Mouse (Mus musculus) midbrain, embryonic 14.5 days (tissue): ENCODE measurements around the gene Gm27021. TPM values are rescaled to one million over a fixed set of nuclear protein-coding genes. Genes with fewer than 3 reads are reported as not detected.
A peak's percentile ranks its signal among the peaks of the same experiment; 100 is the strongest.

Source experiments
- ATAC-seq: fragments of 200-750 bp; cut with Nextera tagmentation; 2 replicates; pipeline ENCODE4 v1.8.0; 2017; ENCODE audit warnings: moderate number of reproducible peaks, moderate library complexity; ENCODE audit not compliant: low FRiP score, low TSS enrichment
- DNase-seq: peaks from one replicate; pipeline ENCODE4 v3.0.0-alpha.2; 2015
- H3K27ac ChIP-seq: fragments of 300-500 bp; sonication (generic); replicated peaks from 2 replicates; pipeline ENCODE4 v1.5.1; 2014; ENCODE audit warnings: mild to moderate bottlenecking, low read depth, low read length, moderate library complexity
- H3K27me3 ChIP-seq: fragments of 300-500 bp; sonication (generic); 2 replicates; pipeline ENCODE4 v1.6.1; 2014; ENCODE audit warnings: low read length, control low read depth, mixed read lengths; ENCODE audit not compliant: control insufficient read depth, insufficient read depth
- H3K36me3 ChIP-seq: fragments of 300-500 bp; sonication (generic); 2 replicates; pipeline ENCODE4 v1.6.1; 2014; ENCODE audit warnings: low read length, control low read depth; ENCODE audit not compliant: control insufficient read depth, insufficient read depth
- H3K4me1 ChIP-seq: fragments of 300-500 bp; sonication (generic); 2 replicates; pipeline ENCODE4 v1.6.1; 2014; ENCODE audit warnings: mild to moderate bottlenecking, antibody characterized with exemption, low read length, control low read depth; ENCODE audit not compliant: control insufficient read depth, insufficient read depth
- H3K4me2 ChIP-seq: fragments of 300-500 bp; sonication (generic); 2 replicates; pipeline ENCODE4 v1.6.1; 2014; ENCODE audit warnings: mild to moderate bottlenecking, low read length, moderate library complexity
- H3K4me3 ChIP-seq: fragments of 300-500 bp; sonication (generic); replicated peaks from 2 replicates; pipeline ENCODE4 v1.5.1; 2014; ENCODE audit warnings: low read depth, low read length
- H3K9ac ChIP-seq: fragments of 300-500 bp; sonication (generic); replicated peaks from 2 replicates; pipeline ENCODE4 v1.6.1; 2014; ENCODE audit warnings: mild to moderate bottlenecking, low read length, moderate library complexity
- H3K9me3 ChIP-seq: fragments of 300-500 bp; sonication (generic); 2 replicates; pipeline ENCODE4 v1.6.1; 2016; ENCODE audit warnings: low read length, control low read depth, mixed read lengths; ENCODE audit not compliant: control insufficient read depth
- WGBS: fragments of 180-500 bp; shearing (Covaris S2); extraction: QIAGEN DNeasy Blood & Tissue Kit; methylation state at CpG from one replicate; pipeline ENCODE4 v1.1.7; 2014; 5-methylcytosine and 5-hydroxymethylcytosine counted together
- polyA plus RNA-seq: library from polyadenylated mRNA; unstranded; fragments of >200 nt; fragmentation: Nextera tagmentation; extraction: Ambion mirVana; gene quantifications from 2 replicates; pipeline ENCODE4 v1.2.1, GENCODE M21; 2014

The Gm27021 gene
- polyA plus RNA-seq, 1 experiment from 2014 or later, result 5.1 TPM

DNA sequence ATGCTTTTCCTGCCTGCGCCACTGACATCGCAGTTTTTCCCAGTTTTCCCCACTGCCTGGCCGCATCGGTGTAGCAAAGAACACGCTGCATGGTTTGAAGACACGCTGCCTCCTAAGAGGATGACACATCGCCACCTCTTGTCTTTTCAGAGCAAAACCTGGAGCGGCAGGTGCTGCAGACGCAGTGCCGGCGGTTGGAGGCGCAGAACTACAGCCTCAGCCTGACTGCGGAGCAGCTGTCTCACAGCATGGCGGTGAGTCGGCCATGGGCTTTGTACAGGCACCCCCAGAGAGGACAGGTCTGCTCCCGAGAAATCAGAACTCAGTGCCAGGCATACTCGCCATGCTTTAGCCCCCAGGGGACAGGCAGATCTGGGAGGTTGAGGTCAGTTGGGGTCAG, 90.1 kb downstream of the Gm27021 start:
- no peaks in the 10 kb centered on the region for H3K4me1 ChIP-seq
- WGBS, result 82% methylated on average over 17 of the region's 17 CpGs
- H3K9ac ChIP-seq, result no peak overlapping the region
- no peaks in the 10 kb centered on the region for H3K27me3 ChIP-seq
- no peak for ATAC-seq
- H3K4me3 ChIP-seq, result no peak overlapping the region
- H3K9me3 ChIP-seq, result no peaks in the 10 kb centered on the region
- peaks cover 92% of the 10 kb centered on the region for H3K36me3 ChIP-seq
- H3K4me2 ChIP-seq, result no peak overlapping the region
- no peak for DNase-seq
- H3K27ac ChIP-seq, result 0 out of 2 replicates have a peak overlapping the region, but pooled peaks have one; percentile 3

DNA sequence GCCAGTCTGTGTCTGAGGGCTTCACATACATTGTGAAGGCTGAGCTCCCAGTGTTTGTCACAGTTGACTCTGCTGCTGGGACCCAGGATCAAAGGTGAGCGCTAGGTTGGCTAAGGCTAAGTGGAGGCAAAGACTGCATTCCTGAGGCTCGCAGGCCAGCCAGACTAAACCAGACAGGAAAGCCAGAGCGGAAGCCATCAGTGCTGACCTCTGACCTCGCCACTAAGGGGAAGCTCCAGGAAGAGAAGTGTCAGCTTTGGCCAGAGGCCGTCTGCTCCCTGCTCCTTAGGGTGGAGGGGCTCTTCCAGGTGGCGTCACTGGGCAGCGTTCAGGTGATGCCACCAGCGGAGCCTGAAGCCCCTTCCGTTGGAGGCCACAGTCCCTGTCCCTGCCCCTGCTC, 92.1 kb downstream of the Gm27021 start:
- no peaks in the 10 kb centered on the region for H3K9me3 ChIP-seq
- no peaks in the 10 kb centered on the region for H3K27me3 ChIP-seq
- DNase-seq (no peak), ATAC-seq (no peak)
- no peak overlapping the region for H3K4me3 ChIP-seq
- H3K9ac ChIP-seq, result no peak overlapping the region
- H3K4me1 ChIP-seq, result no peaks in the 10 kb centered on the region
- H3K4me2 ChIP-seq, result no peak overlapping the region
- H3K27ac ChIP-seq, result no peak overlapping the region
- peaks cover 99% of the 10 kb centered on the region for H3K36me3 ChIP-seq
- WGBS, result 54% methylated on average over 9 of the region's 9 CpGs

DNA sequence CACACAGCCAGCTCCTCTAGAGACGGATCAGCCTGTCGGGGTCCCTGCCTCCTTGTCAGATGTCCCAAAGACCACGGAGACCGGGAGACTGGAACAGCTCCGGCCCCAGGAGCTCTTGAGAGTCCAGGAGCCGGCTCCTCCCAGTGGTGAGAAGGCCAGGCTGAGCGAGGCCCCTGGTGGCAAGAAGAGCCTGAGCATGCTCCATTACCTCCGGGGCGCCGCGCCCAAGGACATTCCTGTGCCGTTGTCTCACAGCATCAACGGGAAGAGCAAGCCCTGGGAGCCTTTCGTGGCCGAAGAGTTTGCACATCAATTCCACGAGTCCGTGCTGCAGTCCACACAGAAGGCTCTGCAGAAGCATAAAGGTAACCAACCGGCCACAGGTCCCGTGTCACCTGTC, 92.9 kb downstream of the Gm27021 start:
- Histone ChIP-seq H3K4me2 (no peak overlapping the region), H3K36me3 (peaks cover 94% of the 10 kb centered on the region), H3K9ac (no peak overlapping the region), H3K9me3 (no peaks in the 10 kb centered on the region), H3K27ac (no peak overlapping the region), H3K4me3 (no peak overlapping the region), H3K4me1 (no peaks in the 10 kb centered on the region), H3K27me3 (no peaks in the 10 kb centered on the region)
- DNase-seq (no peak), ATAC-seq (no peak)
- 76% methylated on average over 19 of the region's 19 CpGs for WGBS

DNA sequence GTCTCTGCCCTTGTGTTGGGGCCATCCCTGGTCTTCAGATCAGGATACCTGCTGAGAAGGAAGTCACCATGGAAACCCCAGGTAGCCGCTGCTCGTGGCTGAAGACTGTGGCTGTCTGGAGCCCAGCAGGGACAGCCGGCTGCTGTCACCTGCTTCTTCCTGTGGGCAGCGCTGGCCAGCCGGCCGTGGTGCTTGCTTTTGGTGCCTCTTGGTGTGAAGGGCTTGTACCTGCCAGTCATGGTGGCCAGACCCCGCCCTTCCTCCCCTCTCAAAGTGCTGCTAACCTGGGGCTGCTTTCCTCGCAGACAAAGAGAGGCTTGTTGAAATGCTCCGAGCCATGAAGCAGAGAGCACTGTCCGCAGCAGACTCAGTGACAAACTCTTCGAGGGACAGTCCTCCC, 94.0 kb downstream of the Gm27021 start:
- peaks cover 94% of the 10 kb centered on the region for H3K36me3 ChIP-seq
- WGBS, result 62% methylated on average over 11 of the region's 11 CpGs
- H3K9me3 ChIP-seq, result no peaks in the 10 kb centered on the region
- no peak overlapping the region for H3K9ac ChIP-seq
- ATAC-seq (no peak), DNase-seq (no peak)
- no peak overlapping the region for H3K4me2 ChIP-seq
- no peak overlapping the region for H3K4me3 ChIP-seq
- H3K27ac ChIP-seq, result no peak overlapping the region
- no peaks in the 10 kb centered on the region for H3K27me3 ChIP-seq
- no peaks in the 10 kb centered on the region for H3K4me1 ChIP-seq

DNA sequence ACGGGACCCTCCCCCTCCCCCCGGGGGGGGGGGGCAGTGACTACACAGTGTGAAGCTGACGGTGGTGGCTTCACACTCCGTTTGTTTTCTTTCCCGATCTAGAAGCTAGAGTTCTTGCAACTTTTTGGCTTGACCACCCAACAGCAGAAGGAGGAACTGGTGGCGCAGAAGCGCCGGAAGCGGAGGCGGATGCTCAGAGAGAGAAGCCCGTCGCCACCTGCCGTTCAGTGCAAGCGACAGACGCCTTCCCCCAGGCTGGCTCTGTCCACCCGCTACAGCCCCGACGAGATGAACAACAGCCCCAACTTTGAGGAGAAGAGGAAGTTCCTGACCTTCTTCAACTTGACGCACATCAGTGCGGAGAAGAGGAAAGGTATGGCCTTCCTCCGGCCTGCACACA, 95.3 kb downstream of the Gm27021 start:
- Histone ChIP-seq H3K4me2 (no peak overlapping the region), H3K4me3 (no peak overlapping the region), H3K9me3 (no peaks in the 10 kb centered on the region), H3K4me1 (no peaks in the 10 kb centered on the region), H3K27ac (no peak overlapping the region), H3K27me3 (no peaks in the 10 kb centered on the region), H3K9ac (no peak overlapping the region), H3K36me3 (peaks cover 94% of the 10 kb centered on the region)
- 78% methylated on average over 21 of the region's 21 CpGs for WGBS
- DNase-seq (no peak), ATAC-seq (no peak)

DNA sequence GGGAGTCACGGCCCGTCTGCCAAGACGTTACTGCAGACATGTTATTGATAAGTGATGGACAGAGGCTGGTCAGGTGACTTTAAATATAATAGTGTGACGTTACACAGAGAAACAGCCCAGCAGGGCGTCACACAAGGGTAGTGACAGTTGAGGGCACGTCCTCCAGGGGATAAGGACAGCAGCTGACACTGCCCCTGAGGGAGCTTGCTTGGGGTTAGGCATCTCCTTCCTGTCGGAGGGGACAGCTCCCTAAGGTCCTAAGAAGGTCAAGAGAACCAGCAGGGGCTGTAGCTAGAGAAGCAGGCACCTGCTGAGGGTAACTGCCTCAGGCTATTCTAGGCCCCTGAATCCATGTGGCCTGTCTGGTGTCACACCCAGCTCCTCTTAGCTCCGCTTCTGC, 96.3 kb downstream of the Gm27021 start:
- WGBS, result 73% methylated on average over 8 of the region's 8 CpGs
- Histone ChIP-seq H3K4me1 (0 out of 2 replicates have a peak, but pooled peaks cover 3% of the 10 kb centered on the region), H3K27me3 (no peaks in the 10 kb centered on the region), H3K9me3 (no peaks in the 10 kb centered on the region), H3K27ac (no peak overlapping the region), H3K9ac (no peak overlapping the region), H3K36me3 (peaks cover 94% of the 10 kb centered on the region), H3K4me2 (no peak overlapping the region), H3K4me3 (no peak overlapping the region)
- DNase-seq (no peak), ATAC-seq (no peak)

DNA sequence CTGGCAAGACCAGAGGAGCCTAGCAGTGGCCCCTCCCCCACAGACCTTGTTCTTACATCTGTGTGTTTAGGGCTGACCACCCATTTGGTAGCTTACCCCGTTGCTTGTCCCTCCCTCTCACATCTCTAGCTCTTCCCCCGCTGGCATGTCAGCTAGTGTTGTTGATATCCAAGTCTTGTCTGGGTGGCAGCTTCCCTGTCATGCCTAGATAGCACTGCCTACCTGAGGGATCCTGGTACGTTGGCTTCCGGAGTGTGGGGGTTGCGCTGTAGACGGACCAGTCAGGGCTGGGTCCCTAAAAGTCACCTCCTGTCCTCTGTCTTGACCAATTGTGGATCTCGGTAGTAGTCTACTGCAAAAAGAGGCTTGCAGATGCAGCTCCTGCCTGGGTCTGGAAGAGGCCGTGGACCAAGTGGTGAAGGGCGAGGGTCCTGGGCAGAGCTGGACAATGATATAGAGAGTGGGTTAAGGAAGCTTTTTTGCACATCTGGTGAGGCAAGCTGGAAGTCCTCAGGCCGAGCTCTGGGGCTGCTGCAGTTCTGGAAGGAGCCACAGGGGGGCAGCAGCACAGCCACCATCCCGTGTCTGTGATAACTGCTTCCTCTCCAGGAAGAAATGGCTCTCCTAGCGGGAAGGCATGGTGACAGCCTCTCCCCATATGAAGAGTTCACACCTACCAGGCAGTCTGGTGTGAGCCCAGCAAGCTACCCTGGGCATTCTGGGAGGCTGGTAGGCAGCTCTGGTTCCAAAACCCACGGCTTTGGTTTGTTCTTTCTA, 97.8 kb downstream of the Gm27021 start:
- Histone ChIP-seq H3K9me3 (no peaks in the 10 kb centered on the region), H3K27me3 (no peaks in the 10 kb centered on the region), H3K36me3 (peaks cover 86% of the 10 kb centered on the region), H3K4me2 (no peak overlapping the region), H3K4me1 (peaks cover 13% of the 10 kb centered on the region), H3K27ac (0 out of 2 replicates have a peak overlapping the region, but pooled peaks have one; percentile 3), H3K4me3 (no peak overlapping the region), H3K9ac (no peak overlapping the region)
- ATAC-seq, result no peak
- 58% methylated on average over 13 of the region's 13 CpGs for WGBS
- DNase-seq, result peak; percentile 87

DNA sequence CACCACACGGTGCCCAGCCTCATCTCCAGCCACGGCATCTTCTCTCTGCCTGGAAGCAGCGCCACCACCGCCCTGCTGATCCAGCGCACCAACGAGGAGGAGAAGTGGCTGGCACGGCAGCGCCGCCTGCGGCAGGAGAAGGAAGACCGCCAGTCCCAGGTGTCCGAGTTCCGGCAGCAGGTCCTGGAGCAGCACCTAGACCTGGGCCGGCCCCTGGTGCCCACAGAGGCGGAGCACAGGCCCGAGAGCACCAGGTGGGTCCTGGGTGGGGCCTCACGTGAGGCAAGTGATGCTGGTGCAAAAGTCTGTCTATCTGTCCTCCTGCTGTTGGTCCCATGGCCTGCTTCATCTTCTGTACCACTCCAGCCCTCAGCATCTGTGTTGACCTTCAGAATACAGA, 98.8 kb downstream of the Gm27021 start:
- no peak for ATAC-seq
- no peak overlapping the region for H3K4me2 ChIP-seq
- WGBS, result 95% methylated on average over 17 of the region's 17 CpGs
- no peak overlapping the region for H3K4me3 ChIP-seq
- no peak overlapping the region for H3K9ac ChIP-seq
- 0 out of 2 replicates have a peak overlapping the region, but pooled peaks have one; percentile 13 for H3K27ac ChIP-seq
- H3K27me3 ChIP-seq, result no peaks in the 10 kb centered on the region
- DNase-seq, result no peak
- no peaks in the 10 kb centered on the region for H3K9me3 ChIP-seq
- H3K36me3 ChIP-seq, result peaks cover 81% of the 10 kb centered on the region
- peaks cover 23% of the 10 kb centered on the region for H3K4me1 ChIP-seq

DNA sequence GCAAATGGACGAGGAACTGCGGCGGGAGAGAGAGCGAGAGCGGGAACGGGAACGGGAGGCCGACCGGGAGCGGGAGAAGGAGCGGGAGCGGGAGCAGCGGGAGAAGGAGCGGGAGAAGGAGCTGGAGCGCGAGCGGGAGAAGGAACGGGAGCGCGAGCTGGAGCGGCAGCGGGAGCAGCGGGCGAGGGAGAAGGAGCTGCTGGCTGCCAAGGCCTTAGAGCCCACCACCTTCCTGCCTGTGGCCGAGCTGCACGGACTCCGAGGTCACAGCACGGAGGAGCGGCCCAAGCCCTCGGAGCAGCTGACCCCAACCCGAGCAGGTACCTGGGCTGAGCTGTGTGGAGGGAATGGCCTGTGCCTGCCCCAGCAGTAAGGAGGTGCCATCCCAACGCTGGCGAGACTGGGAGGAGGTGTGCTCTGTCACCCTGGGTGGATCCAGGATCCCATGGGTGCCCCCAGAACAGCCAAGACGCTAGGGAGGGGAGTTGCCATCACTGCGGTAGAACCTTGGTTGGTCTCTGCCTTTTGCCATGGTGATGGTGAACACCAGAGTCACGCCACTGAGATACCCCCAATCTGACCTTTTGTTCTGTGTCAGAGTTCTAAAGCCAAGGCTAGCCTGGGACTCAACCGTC, 99.6 kb downstream of the Gm27021 start:
- no peak for ATAC-seq
- H3K4me2 ChIP-seq, result no peak overlapping the region
- no peak for DNase-seq
- WGBS, result 97% methylated on average over 37 of the region's 37 CpGs
- H3K36me3 ChIP-seq, result peaks cover 75% of the 10 kb centered on the region
- H3K9me3 ChIP-seq, result no peaks in the 10 kb centered on the region
- no peak overlapping the region for H3K27ac ChIP-seq
- H3K4me3 ChIP-seq, result no peak overlapping the region
- H3K9ac ChIP-seq, result no peak overlapping the region
- H3K27me3 ChIP-seq, result no peaks in the 10 kb centered on the region
- H3K4me1 ChIP-seq, result peaks cover 32% of the 10 kb centered on the region
